Comparison of ENCODE assay signal across 22 mouse cellular contexts in genomic region chr5:21678363-21678762, GRCm38 (mm10). TPM values are rescaled to one million over a fixed set of nuclear protein-coding genes. Genes with fewer than 3 reads are reported as not detected.
DNase-seq lines count a peak whose midpoint lies in the region; ATAC-seq and TF ChIP-seq lines count a peak whose summit lies in the region.
"Had no signal": no experiment of that assay in that cellular context is flagged by ENCODE, and none has a peak within 500 bp of the region (broad histone marks: within the 10 kb centered on the region; RNA-seq: fewer than 3 reads in every experiment).

No protein-coding gene starts in this region.

- peaks cover 7% of the 10 kb centered on the region for H3K36me3 ChIP-seq in embryonic facial prominence, embryonic 13.5 days
- peaks cover 39% of the 10 kb centered on the region for H3K36me3 ChIP-seq in embryonic facial prominence, embryonic 10.5 days (replicated peaks)
- H3K36me3 ChIP-seq in ES-E14 (ENCODE audit: control insufficient read depth, insufficient read depth, low read length, poor library complexity, severe bottlenecking): no peaks in the 10 kb centered on the region

- H3K4me2 ChIP-seq in embryonic facial prominence, embryonic 13.5 days: no peak overlapping the region

- peaks cover 4% of the 10 kb centered on the region; the same call in 1 of the 2 replicates for H3K9me3 ChIP-seq in embryonic facial prominence, embryonic 13.5 days
- H3K9me3 ChIP-seq in embryonic facial prominence, embryonic 10.5 days: no peaks in the 10 kb centered on the region
- no peaks in the 10 kb centered on the region for H3K9me3 ChIP-seq in ES-E14 (ENCODE audit: control insufficient read depth, insufficient read depth, low read depth, low read length)
- H3K9me3 ChIP-seq: G1E had no signal

- in situ Hi-C loops in ES-E14 (cut with MboI; ENCODE audit: low sequenced_read_pairs in 2 of 2, unreplicated experiment in 2 of 2): no loop called here

- H3K4me3 ChIP-seq in embryonic facial prominence, embryonic 13.5 days: no peak overlapping the region
- no peak overlapping the region for H3K4me3 ChIP-seq in embryonic facial prominence, embryonic 10.5 days
- H3K4me3 ChIP-seq in ES-E14 (ENCODE audit: insufficient read depth in 1 of 2, low read depth in 1 of 2, low read length in 2 of 2, poor library complexity in 1 of 2, severe bottlenecking in 1 of 2): no peak overlapping the region

- peak overlapping the region; percentile 55; the same call in 1 of the 2 replicates for H3K27ac ChIP-seq in embryonic facial prominence, embryonic 13.5 days
- H3K27ac ChIP-seq in embryonic facial prominence, embryonic 10.5 days (replicated peaks): no peak overlapping the region
- H3K27ac ChIP-seq in ES-E14 (ENCODE audit: insufficient read depth, low read depth, low read length, poor library complexity, severe bottlenecking): no peak overlapping the region

- ATAC-seq in embryonic facial prominence, embryonic 13.5 days (ENCODE audit: insufficient number of reproducible peaks, insufficient read depth, low FRiP score, low TSS enrichment, low read depth): no peak
- ATAC-seq: activated CD4-positive, CD25-positive, alpha-beta regulatory T cell, adult 4 months; CD4-positive, CD25-positive, alpha-beta regulatory T cell, adult 4 months; Patski had no signal

- no peaks in the 10 kb centered on the region; the same call in 1 of the 2 replicates for H3K27me3 ChIP-seq in embryonic facial prominence, embryonic 13.5 days
- H3K27me3 ChIP-seq in embryonic facial prominence, embryonic 10.5 days (replicated peaks; ENCODE audit: low read depth, poor library complexity, severe bottlenecking): no peaks in the 10 kb centered on the region
- H3K27me3 ChIP-seq: CH12.LX, Patski had no signal

- H3K9ac ChIP-seq in embryonic facial prominence, embryonic 13.5 days: no peak overlapping the region
- no peak overlapping the region for H3K9ac ChIP-seq in ES-E14 (ENCODE audit: insufficient read depth, low read depth, low read length, poor library complexity, severe bottlenecking)

- 96% methylated on average over 9 of the region's 9 CpGs for WGBS in embryonic facial prominence, embryonic 13.5 days
- 94% methylated on average over 9 of the region's 9 CpGs for WGBS in embryonic facial prominence, embryonic 10.5 days

- 0 out of 2 replicates have a peak, but pooled peaks cover 2% of the 10 kb centered on the region for H3K4me1 ChIP-seq in embryonic facial prominence, embryonic 13.5 days
- peaks cover under 1% of the 10 kb centered on the region for H3K4me1 ChIP-seq in embryonic facial prominence, embryonic 10.5 days
- peaks cover 9 to 13% of the 10 kb centered on the region in 2 experiments for H3K4me1 ChIP-seq in ES-E14 (ENCODE audit: control insufficient read depth in 2 of 2, insufficient read depth in 2 of 2, low read length in 2 of 2, poor library complexity in 1 of 2)

- no peak for DNase-seq in embryonic facial prominence, embryonic 10.5 days (ENCODE audit: low spot score)
- DNase-seq in heart, adult 11 months: peak; percentile 65
- DNase-seq in heart, postnatal 36 days: no peak
- DNase-seq in ES-E14 (ENCODE audit: low read depth, low spot score): no peak
- peak; percentile 30 for DNase-seq in ZHBTc4 (ENCODE audit: low read depth, low spot score)
- no peak for DNase-seq in Muller cell, postnatal 12 days (ENCODE audit: inconsistent ontology term)
- no peak for DNase-seq in ovary, postnatal 14 days (ENCODE audit: low spot score)
- DNase-seq: adrenal gland, adult 8-10 months; B cell, adult 2 months; cerebellum, adult 11 months; cerebellum, adult 11-12 months; cerebellum, adult 18-20 months; cerebellum, adult 2 months; cerebellum, adult 8-10 months had no signal

- intact Hi-C loops in heart, postnatal 36 days (cut with DNase I): no loop called here

TF ChIP-seq in ES-E14, 5 proteins besides CTCF, POLR2A, EP300 and RAD21:
- TF ChIP-seq ZNF384 (IDR thresholded peaks at IDR 0.05; ENCODE audit: low read depth, low read length) (no peak), CHD2 (IDR thresholded peaks at IDR 0.05; ENCODE audit: low read depth, low read length) (no peak), MAFK (IDR thresholded peaks at IDR 0.05; ENCODE audit: insufficient read depth, low read depth, low read length) (peak; percentile 81), ZC3H11A (IDR thresholded peaks at IDR 0.05; ENCODE audit: borderline replicate concordance, low read depth, low read length) (no peak), HCFC1 (IDR thresholded peaks at IDR 0.05; ENCODE audit: borderline replicate concordance, insufficient read depth, low read length) (no peak)

RNA-seq across cellular contexts. Expression of gene Napepld, which starts 22.8 kb away (rescaled TPM):
- 2.1 and 2.2 TPM in 2 replicates for polyA plus RNA-seq in embryonic facial prominence, embryonic 13.5 days (2015; fragmentation: Nextera tagmentation; extraction: Ambion mirVana)
- 4.8 and 5.0 TPM in 2 replicates for polyA plus RNA-seq in embryonic facial prominence, embryonic 10.5 days (2016; fragmentation: Nextera tagmentation; extraction: Ambion mirVana)
- total RNA-seq in heart, postnatal 36 days (2021): 1 to 10 TPM; 4.3 to 5.4 TPM
- total RNA-seq in ES-E14 (2012; rRNA removed): 4.3 and 7.3 TPM in 2 replicates

RNA-seq across cellular contexts. Expression of gene Armc10, which starts 32.8 kb away (rescaled TPM):
- polyA plus RNA-seq in embryonic facial prominence, embryonic 13.5 days (2015; fragmentation: Nextera tagmentation; extraction: Ambion mirVana): 51.0 and 51.6 TPM in 2 replicates
- 63.1 and 63.4 TPM in 2 replicates for polyA plus RNA-seq in embryonic facial prominence, embryonic 10.5 days (2016; fragmentation: Nextera tagmentation; extraction: Ambion mirVana)
- 1 to 10 TPM; 8.1 to 9.5 TPM for total RNA-seq in heart, postnatal 36 days (2021)
- 73.6 and 86.4 TPM in 2 replicates for total RNA-seq in ES-E14 (2012; rRNA removed)

RNA-seq across cellular contexts. Expression of gene Fbxl13, which starts 32.9 kb away (rescaled TPM):
- 0.14 and 0.47 TPM in 2 replicates for polyA plus RNA-seq in embryonic facial prominence, embryonic 13.5 days (2015; fragmentation: Nextera tagmentation; extraction: Ambion mirVana)
- 0.09 and 0.28 TPM in 2 replicates for polyA plus RNA-seq in embryonic facial prominence, embryonic 10.5 days (2016; fragmentation: Nextera tagmentation; extraction: Ambion mirVana)
- total RNA-seq in heart, postnatal 36 days (2021): not detected
- not detected in 2 replicates for total RNA-seq in ES-E14 (2012; rRNA removed)
- total RNA-seq: adrenal gland, postnatal 25 days; adrenal gland, postnatal 36 days had no signal
- polyA plus RNA-seq: activated CD4-positive, CD25-positive, alpha-beta regulatory T cell, adult 4 months; CD4-positive, CD25-positive, alpha-beta regulatory T cell, adult 4 months; G1E had no signal

RNA-seq across cellular contexts. Expression of gene Pmpcb, which starts 58.6 kb away (rescaled TPM):
- polyA plus RNA-seq in embryonic facial prominence, embryonic 13.5 days (2015; fragmentation: Nextera tagmentation; extraction: Ambion mirVana): 87.0 and 95.7 TPM in 2 replicates
- 78.0 and 84.7 TPM in 2 replicates for polyA plus RNA-seq in embryonic facial prominence, embryonic 10.5 days (2016; fragmentation: Nextera tagmentation; extraction: Ambion mirVana)
- total RNA-seq in heart, postnatal 36 days (2021): 100 to 1,000 TPM; 243 to 264 TPM
- total RNA-seq in ES-E14 (2012; rRNA removed): 132 and 134 TPM in 2 replicates

Comparison
In these comparisons a context has a peak if more than half of its experiments do, and no peak if none do; other contexts are left out.
1. DNase-seq: peak in heart, adult 11 months (single experiment) and ZHBTc4 (single experiment); none in embryonic facial prominence, embryonic 10.5 days (single experiment), heart, postnatal 36 days (0 of 2), ES-E14 (single experiment), Muller cell, postnatal 12 days (single experiment) and ovary, postnatal 14 days (single experiment).